Mouse (Mus musculus): ENCODE results near the gene Myo1c.

DNA sequence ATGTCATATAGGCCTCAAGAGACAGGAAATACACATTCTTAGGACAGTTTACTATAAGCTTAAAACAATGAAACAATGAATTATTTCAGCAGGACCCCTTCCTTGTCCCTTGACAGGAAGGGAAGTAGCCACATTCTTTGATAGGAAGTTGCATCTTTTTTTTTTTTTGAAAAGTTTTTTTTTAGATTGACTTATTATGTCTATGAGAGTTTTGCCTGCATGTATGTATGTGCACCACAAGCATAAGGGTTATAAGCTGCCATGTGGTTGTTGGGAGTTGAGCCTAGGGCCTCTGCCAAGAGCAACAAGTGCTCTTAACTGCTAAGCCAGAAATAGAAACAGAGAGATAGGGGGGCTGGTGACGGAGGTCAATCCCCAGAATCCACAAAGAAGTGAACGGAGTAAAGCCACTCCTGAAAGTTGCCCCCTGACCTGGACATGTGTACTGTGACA is 26.2 kb upstream of the Myo1c start:
- TF ChIP-seq CTCF (IDR thresholded peaks at IDR 0.05; ENCODE audit: borderline replicate concordance, extremely low read depth, insufficient read depth, insufficient read length) (no peak), POLR2A (IDR thresholded peaks at IDR 0.05; ENCODE audit: borderline replicate concordance, extremely low read depth, insufficient read depth, insufficient read length, poor library complexity, severe bottlenecking) (no peak)
